Mouse (Mus musculus): Measurements from ENCODE around the gene Uqcr10.
"Not testable (repeated sequence)": the region's sequence is repeated elsewhere in the genome, so short reads cannot be mapped to it uniquely, and the experiment has no call there.

- TF ChIP-seq CTCF (IDR thresholded peaks at IDR 0.05; ENCODE audit: borderline replicate concordance, control insufficient read depth, extremely low read depth, insufficient read depth, low read length, poor library complexity); POLR2A (IDR thresholded peaks at IDR 0.05; ENCODE audit: control insufficient read depth, extremely low read depth, insufficient read depth, low read length, poor library complexity): not testable (repeated sequence)
Measured at GRCm38 (mm10) chr11:4710188-4710587, 6.0 kb upstream of the Uqcr10 start.

Measured in thymus, adult 2 months (tissue).